Mouse (Mus musculus) kidney, embryonic 14.5 days (tissue): ENCODE data around the gene Hsd17b7. TPM values are rescaled to one million over a fixed set of nuclear protein-coding genes. Genes with fewer than 3 reads are reported as not detected.
A peak's percentile ranks its signal among the peaks of the same experiment; 100 is the strongest.
"Not testable (repeated sequence)": the region's sequence is repeated elsewhere in the genome, so short reads cannot be mapped to it uniquely, and the experiment has no call there.

Experiments
- ATAC-seq: fragments of 200-750 bp; cut with Nextera tagmentation; 2 replicates; pipeline ENCODE4 v1.8.0; 2017; ENCODE audit warnings: moderate number of reproducible peaks, mild to moderate bottlenecking, moderate TSS enrichment, moderate library complexity; ENCODE audit not compliant: low FRiP score, low TSS enrichment
- H3K27ac ChIP-seq: fragments of 300-500 bp; sonication (generic); 2 replicates; pipeline ENCODE4 v1.5.1; 2014; ENCODE audit warnings: low read depth, mild to moderate bottlenecking, low read length, moderate library complexity, mixed read lengths
- H3K27me3 ChIP-seq: fragments of 300-500 bp; sonication (generic); 2 replicates; pipeline ENCODE4 v1.6.1; 2014; ENCODE audit warnings: mild to moderate bottlenecking, low read length; ENCODE audit not compliant: control insufficient read depth, insufficient read depth
- H3K36me3 ChIP-seq: fragments of 300-500 bp; sonication (generic); 2 replicates; pipeline ENCODE4 v1.6.1; 2014; ENCODE audit warnings: low read length, mixed read lengths; ENCODE audit not compliant: control insufficient read depth, insufficient read depth
- H3K4me1 ChIP-seq: fragments of 300-500 bp; sonication (generic); 2 replicates; pipeline ENCODE4 v1.6.1; 2014; ENCODE audit warnings: low read length, mixed read lengths; ENCODE audit not compliant: control insufficient read depth, insufficient read depth
- H3K4me2 ChIP-seq: fragments of 300-500 bp; sonication (generic); replicated peaks from 2 replicates; pipeline ENCODE4 v1.6.1; 2014; ENCODE audit warnings: low read depth, mild to moderate bottlenecking, low read length
- H3K4me3 ChIP-seq: fragments of 300-500 bp; sonication (generic); 2 replicates; pipeline ENCODE4 v1.5.1; 2014; ENCODE audit warnings: mild to moderate bottlenecking, low read length
- H3K9ac ChIP-seq: fragments of 300-500 bp; sonication (generic); 2 replicates; pipeline ENCODE4 v1.6.1; 2014; ENCODE audit warnings: low read depth, mild to moderate bottlenecking, low read length, moderate library complexity
- H3K9me3 ChIP-seq: fragments of 300-500 bp; sonication (generic); 2 replicates; pipeline ENCODE4 v1.6.1; 2016; ENCODE audit warnings: low read length; ENCODE audit not compliant: control insufficient read depth
- WGBS: fragments of 180-500 bp; shearing (Covaris S2); extraction: QIAGEN DNeasy Blood & Tissue Kit; methylation state at CpG from one replicate; pipeline ENCODE4 v1.1.7; 2014; 5-methylcytosine and 5-hydroxymethylcytosine counted together
- polyA plus RNA-seq: library from polyadenylated mRNA; unstranded; fragments of >200 nt; fragmentation: Nextera tagmentation; extraction: Ambion mirVana; gene quantifications from 2 replicates; pipeline ENCODE4 v1.2.1, GENCODE M21; 2014

Gene Hsd17b7
- polyA plus RNA-seq, result 7.5 and 16.3 TPM in 2 replicates

- ATAC-seq, result peak; percentile 100
- no peaks in the 10 kb centered on the region for H3K27me3 ChIP-seq
- WGBS, result under 1% methylated on average over 48 of the region's 48 CpGs
- H3K4me2 ChIP-seq, result peak within 1 kb of the TSS; percentile 76
- 0 out of 2 replicates have a peak, but pooled peaks cover 4% of the 10 kb centered on the region for H3K4me1 ChIP-seq
- H3K36me3 ChIP-seq, result peaks cover 18% of the 10 kb centered on the region; the same call in 1 of the 2 replicates
- H3K9me3 ChIP-seq, result no peaks in the 10 kb centered on the region
- peak within 1 kb of the TSS; percentile 66 for H3K4me3 ChIP-seq
- peak within 1 kb of the TSS; percentile 61 for H3K9ac ChIP-seq
- H3K27ac ChIP-seq, result peak within 1 kb of the TSS; percentile 39; the same call in 1 of the 2 replicates
Measured at GRCm38 (mm10) chr1:169968792-169969515, at the start of gene Hsd17b7. TSS of gene Hsd17b7 (minus strand) at chr1:169969241.

- Histone ChIP-seq H3K9ac (no peak overlapping the region), H3K4me2 (no peak overlapping the region), H3K4me1 (no peaks in the 10 kb centered on the region), H3K27me3 (no peaks in the 10 kb centered on the region), H3K9me3 (peaks cover 39% of the 10 kb centered on the region), H3K4me3 (no peak overlapping the region), H3K36me3 (no peaks in the 10 kb centered on the region), H3K27ac (no peak overlapping the region)
- ATAC-seq, result no peak
- WGBS, result 82% methylated on average over 3 of the region's 3 CpGs
Measured at GRCm38 (mm10) chr1:170014784-170015183, 45.7 kb upstream of the Hsd17b7 start.

GRCm38 (mm10) chr1:170010716-170011505, 41.9 kb upstream of the Hsd17b7 start:
- WGBS, result 93% methylated on average over 15 of the region's 15 CpGs
- H3K36me3 ChIP-seq, result no peaks in the 10 kb centered on the region
- H3K4me1 ChIP-seq, result 0 out of 2 replicates have a peak, but pooled peaks cover 5% of the 10 kb centered on the region
- H3K9ac ChIP-seq, result no peak overlapping the region
- H3K27me3 ChIP-seq, result no peaks in the 10 kb centered on the region
- no peak for ATAC-seq
- peaks cover 9% of the 10 kb centered on the region for H3K9me3 ChIP-seq
- H3K4me3 ChIP-seq, result no peak overlapping the region
- H3K4me2 ChIP-seq, result no peak overlapping the region
- H3K27ac ChIP-seq, result no peak overlapping the region

- Histone ChIP-seq H3K9ac (no peak overlapping the region), H3K36me3 (no peaks in the 10 kb centered on the region), H3K4me1 (0 out of 2 replicates have a peak, but pooled peaks cover 5% of the 10 kb centered on the region), H3K27ac (no peak overlapping the region), H3K4me3 (no peak overlapping the region), H3K9me3 (no peaks in the 10 kb centered on the region), H3K27me3 (no peaks in the 10 kb centered on the region), H3K4me2 (no peak overlapping the region)
- 84% methylated on average over 1 of the region's 1 CpGs for WGBS
- no peak for ATAC-seq
Measured at GRCm38 (mm10) chr1:170009296-170009695, 40.3 kb upstream of the Hsd17b7 start.

GRCm38 (mm10) chr1:170008432-170009220, 39.6 kb upstream of the Hsd17b7 start:
- H3K36me3 ChIP-seq, result 0 out of 2 replicates have a peak, but pooled peaks cover 2% of the 10 kb centered on the region
- 0 out of 2 replicates have a peak, but pooled peaks cover 5% of the 10 kb centered on the region for H3K4me1 ChIP-seq
- H3K9ac ChIP-seq, result no peak overlapping the region
- no peak for ATAC-seq
- no peak overlapping the region for H3K4me2 ChIP-seq
- H3K27me3 ChIP-seq, result no peaks in the 10 kb centered on the region
- H3K9me3 ChIP-seq, result no peaks in the 10 kb centered on the region
- no peak overlapping the region for H3K4me3 ChIP-seq
- 77% methylated on average over 13 of the region's 13 CpGs for WGBS
- H3K27ac ChIP-seq, result no peak overlapping the region

- 50% methylated on average over 5 of the region's 5 CpGs for WGBS
- Histone ChIP-seq H3K4me3 (no peak overlapping the region), H3K4me2 (no peak overlapping the region), H3K27me3 (no peaks in the 10 kb centered on the region), H3K27ac (no peak overlapping the region), H3K9me3 (no peaks in the 10 kb centered on the region), H3K9ac (no peak overlapping the region), H3K36me3 (0 out of 2 replicates have a peak, but pooled peaks cover 2% of the 10 kb centered on the region), H3K4me1 (0 out of 2 replicates have a peak, but pooled peaks cover 5% of the 10 kb centered on the region)
- no peak for ATAC-seq
Measured at GRCm38 (mm10) chr1:170006516-170006915, 37.5 kb upstream of the Hsd17b7 start.

- Histone ChIP-seq H3K27ac (no peak overlapping the region), H3K4me2 (no peak overlapping the region), H3K4me3 (no peak overlapping the region), H3K4me1 (0 out of 2 replicates have a peak, but pooled peaks cover 5% of the 10 kb centered on the region), H3K36me3 (peaks cover 6% of the 10 kb centered on the region; the same call in 1 of the 2 replicates), H3K9ac (no peak overlapping the region), H3K9me3 (no peaks in the 10 kb centered on the region), H3K27me3 (no peaks in the 10 kb centered on the region)
- ATAC-seq, result no peak
- 76% methylated on average over 3 of the region's 3 CpGs for WGBS
Measured at GRCm38 (mm10) chr1:170005297-170005696, 36.3 kb upstream of the Hsd17b7 start.

- 92% methylated on average over 6 of the region's 6 CpGs for WGBS
- not testable (repeated sequence) for H3K9me3 ChIP-seq, ATAC-seq, H3K36me3 ChIP-seq, H3K9ac ChIP-seq, H3K27ac ChIP-seq, H3K4me1 ChIP-seq, H3K27me3 ChIP-seq, H3K4me2 ChIP-seq, H3K4me3 ChIP-seq
Measured at GRCm38 (mm10) chr1:169993901-169994300, 24.9 kb upstream of the Hsd17b7 start.
